Mouse (Mus musculus) fat pad, adult 2 months (tissue): ENCODE data around the gene Foxred2.

ENCODE experiments used
- DNase-seq: peaks from one replicate; pipeline ENCODE4 v3.0.0-alpha.2; 2011; ENCODE audit warnings: low read depth, low spot score; ENCODE audit errors: extremely low read depth

Foxred2 gene

DNA sequence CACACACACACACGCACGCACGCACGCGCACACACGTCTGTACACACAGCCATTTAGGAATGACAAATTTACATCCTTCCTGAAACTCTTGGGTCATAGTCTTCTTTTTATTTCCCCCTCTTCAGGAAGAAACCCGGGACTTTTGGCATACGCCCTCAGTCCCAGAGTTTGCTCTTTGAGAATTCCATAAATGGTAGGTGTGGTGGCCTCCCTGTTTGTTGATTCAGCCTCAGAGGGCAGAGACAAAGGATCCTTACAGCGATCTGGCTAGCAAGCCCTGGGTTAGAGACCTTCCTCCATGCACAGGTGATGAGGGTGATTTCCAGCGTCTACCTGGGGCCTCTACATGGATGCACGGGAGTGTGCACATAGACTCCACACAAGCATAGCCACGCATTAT is 37.1 kb downstream of the Foxred2 start:
- DNase-seq, result no peak

DNA sequence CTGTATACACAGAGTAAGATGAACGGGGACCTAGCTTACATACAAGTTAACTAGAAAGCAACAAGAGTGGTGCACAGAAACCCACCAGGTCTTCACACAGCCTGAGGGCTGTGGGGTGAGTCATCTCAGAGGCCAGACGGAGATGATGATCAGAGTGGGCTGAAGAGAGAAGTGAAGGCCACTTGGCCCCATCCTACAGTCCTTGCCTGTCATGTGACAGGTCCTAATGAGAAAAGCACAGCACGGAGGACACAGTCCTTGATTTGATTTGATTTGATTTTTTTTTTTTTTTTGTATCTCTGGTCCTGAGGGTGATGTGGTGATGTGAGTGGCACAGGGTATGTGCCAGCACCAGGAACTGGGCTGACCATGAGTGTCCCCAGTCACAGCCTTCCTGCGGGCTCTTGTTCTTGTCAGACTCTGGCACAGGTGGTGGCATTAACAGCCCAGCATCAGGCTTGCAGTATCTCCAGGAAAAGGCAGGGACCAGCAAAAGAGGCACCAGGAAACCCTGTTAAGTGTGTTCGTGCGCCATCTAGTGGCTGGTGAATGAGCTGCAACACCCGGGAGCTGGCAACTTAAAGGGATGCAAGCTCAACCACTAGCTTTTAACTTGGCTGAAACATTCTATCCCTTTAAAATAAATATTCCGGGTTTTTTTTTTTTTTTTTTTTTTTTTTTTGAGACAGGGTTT is 39.5 kb downstream of the Foxred2 start:
- no peak for DNase-seq

DNA sequence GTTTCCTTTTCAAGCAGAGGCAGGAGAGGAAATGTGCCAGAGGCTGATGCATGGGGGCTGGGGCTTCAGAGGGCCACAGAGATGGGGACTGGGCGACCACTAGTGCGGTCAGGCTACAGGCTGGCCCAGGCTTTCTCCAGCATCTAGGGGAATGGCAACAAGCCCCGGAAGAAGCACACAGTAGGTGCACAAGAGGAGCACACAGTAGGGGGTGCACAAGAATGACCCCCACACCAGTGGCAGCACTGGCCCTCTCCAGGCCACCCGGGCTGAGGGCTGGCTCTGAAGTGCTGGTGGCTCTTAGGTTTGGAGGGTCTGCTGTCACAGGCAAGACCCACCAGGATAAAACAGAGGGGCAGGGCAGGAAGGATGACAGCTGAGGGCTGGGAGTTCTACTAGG is 41.2 kb downstream of the Foxred2 start:
- DNase-seq, result no peak

DNA sequence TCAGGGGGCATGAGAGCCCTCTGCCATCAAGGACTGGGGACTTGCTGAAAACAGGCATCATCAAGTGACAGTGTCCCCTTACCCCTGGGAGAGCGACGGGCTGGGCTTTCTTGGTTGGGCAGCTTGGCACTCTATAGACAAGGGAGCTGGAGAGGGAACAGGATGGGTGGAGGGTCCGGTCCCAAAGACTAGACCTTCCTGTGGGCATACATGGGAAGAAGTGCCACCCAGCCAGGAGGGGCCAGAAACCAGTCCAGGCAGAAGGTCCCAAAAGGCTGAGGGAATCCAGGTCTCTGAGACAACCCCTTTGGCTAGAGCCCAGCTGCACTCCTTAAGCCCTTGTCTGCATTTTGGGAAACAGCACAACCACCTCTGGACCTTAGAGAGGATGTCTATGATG is 42.0 kb downstream of the Foxred2 start:
- no peak for DNase-seq

DNA sequence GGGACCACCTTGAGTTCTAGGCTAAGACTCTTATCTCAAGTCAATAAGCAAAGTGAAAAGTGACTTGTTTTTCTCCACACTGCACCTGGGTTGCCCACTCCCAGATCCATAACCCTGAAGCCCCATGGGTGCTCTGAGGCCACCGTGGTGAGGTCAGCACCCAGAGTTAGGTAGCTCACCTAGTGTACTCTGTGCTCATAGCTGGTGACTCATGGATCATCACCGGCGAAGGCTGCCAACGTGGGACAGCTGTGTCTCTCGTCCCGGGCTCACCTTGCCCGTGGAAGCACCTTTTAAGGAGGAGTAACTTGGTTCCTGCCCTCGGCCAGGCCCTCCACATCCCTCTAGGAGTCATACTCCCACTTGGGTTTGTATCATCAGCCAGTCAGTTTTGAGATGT is 43.5 kb downstream of the Foxred2 start:
- no peak for DNase-seq

DNA sequence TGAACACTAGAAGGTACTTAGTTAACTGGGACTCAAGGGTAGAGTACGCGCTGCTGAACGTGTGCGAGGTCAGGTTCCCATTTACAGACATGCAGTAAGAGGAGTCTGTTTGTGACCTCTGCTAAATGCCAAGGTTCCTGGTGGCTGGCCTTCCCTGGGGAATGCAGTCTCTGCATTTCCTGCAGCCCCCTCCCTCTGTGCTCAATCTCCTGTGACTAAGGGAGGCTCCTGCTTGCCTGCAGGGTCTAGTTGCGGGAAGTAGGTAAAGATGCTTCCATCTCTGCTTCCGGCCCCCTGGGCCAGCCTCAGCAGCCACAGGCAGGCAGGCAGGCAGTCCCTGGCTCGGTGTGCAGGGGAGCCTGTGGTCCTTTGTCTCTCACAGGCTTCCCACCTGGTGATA is 43.9 kb downstream of the Foxred2 start:
- no peak for DNase-seq

DNA sequence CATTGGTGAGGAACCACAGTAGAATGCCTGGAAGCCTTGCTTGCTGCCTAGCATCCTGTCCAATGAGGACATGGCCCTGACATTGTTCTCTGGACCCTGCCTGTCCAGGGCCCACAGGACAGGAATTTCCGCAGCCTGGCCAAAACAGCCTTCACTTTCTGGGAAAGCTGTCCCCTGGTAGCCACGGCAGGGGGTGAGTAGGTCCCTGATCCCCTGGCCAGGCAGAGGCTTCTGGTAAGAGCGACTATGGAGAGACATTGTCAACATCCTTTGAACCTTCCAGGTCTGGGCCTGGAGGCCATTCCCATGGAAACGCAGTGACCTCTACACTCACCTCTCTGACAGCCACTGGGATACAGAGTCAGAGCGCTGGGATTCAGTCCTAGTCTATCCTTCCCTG is 44.5 kb downstream of the Foxred2 start:
- DNase-seq, result no peak

DNA sequence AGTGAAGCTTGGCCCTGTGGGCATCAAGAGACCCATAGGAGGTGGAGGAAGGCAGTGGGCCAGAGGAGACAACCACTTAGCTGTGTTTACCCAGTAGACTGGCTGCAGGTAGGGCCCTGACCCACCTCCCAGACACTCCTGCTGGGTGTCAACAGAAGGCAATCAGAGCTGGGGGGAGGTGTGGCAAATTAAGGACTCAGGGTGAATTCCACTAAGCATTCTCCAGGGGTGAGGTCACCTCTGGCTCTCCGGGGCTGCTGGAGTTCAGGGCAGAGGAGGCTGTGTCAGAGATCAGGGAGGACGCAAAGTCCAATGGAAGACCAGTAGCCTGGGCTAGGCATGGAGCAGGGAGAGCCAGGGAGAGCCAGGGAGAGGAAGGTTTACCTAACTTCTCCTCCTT is 45.5 kb downstream of the Foxred2 start:
- DNase-seq, result no peak

DNA sequence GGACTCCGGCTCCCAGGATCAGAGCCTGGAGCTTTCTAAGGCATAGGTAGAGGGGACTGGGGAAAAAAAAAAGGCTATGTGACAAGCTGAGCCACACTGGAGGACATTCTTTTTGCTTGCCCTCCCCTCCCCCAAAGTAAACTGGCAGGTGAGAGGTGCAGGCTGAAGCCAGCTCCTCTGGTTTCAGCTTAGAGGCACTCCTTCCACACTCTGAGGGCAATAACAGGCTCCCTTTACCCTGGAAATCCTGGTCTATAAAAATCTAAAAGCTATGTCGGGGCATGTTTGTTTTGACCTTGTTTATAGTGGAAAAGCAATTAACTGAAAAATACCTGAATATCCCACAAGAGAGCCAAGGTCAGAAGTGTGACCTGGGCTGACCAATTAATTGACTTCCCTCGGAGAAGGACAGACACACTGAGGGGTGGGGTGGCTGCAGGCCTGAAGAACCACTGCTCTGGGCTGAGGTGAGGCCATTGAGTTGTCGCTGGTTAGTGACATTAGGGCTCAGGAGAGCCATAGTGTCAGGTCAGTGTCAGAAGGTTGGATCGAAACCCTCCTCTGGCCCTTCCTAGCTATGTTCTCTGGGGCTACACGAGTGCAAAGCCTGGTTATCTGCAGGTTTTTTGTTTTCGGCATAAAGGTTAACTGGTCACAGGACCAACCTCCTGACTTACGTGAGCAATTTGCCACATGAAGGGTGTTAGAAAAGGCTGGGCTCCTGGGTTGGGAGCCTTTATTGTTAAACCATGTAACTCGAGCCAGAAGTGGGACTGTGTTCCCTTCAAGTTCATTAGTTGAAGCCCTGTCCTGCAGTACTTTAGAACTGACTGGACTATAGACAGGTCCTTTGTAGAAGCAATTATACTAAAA is 48.6 kb downstream of the Foxred2 start:
- DNase-seq, result no peak

DNA sequence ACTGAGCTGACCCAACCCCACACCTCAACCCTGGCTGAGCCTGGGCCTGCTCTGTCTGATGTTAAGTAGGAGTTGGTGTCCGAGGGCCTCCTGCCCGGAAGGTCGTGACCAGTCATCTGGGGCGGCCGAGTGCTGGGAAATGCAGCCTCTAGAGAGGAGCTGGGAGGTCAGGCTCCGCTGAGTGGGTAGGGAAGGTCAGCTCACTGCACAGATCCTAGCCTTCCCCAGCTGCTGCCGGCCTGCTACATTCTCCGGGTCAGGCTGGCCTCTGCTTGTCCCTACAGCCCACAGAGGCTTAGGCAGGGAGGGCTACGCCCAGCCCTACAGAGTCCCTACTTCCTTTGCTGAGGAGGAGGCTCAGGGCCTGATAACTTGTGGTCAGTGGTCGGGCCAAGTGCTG is 50.0 kb downstream of the Foxred2 start:
- no peak for DNase-seq

DNA sequence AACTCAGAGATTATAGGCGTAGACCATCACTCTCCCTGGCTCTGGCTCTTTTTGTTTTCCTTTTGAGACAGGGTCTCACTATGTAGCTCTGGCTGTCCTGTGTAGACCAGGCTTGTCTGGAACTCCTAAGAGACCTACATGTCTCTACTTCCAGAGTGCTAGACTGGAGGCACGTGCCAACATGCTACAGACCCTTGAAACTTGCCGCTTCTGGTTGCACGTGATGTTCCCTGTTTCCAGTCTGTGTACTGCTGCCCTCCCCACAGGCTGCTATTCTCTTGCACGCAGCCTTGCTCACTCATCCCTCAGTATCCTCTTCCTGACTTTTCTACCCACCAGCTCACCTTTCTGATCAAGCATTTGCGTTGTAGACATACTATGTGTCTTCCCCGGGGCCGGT is 50.4 kb downstream of the Foxred2 start:
- no peak for DNase-seq

DNA sequence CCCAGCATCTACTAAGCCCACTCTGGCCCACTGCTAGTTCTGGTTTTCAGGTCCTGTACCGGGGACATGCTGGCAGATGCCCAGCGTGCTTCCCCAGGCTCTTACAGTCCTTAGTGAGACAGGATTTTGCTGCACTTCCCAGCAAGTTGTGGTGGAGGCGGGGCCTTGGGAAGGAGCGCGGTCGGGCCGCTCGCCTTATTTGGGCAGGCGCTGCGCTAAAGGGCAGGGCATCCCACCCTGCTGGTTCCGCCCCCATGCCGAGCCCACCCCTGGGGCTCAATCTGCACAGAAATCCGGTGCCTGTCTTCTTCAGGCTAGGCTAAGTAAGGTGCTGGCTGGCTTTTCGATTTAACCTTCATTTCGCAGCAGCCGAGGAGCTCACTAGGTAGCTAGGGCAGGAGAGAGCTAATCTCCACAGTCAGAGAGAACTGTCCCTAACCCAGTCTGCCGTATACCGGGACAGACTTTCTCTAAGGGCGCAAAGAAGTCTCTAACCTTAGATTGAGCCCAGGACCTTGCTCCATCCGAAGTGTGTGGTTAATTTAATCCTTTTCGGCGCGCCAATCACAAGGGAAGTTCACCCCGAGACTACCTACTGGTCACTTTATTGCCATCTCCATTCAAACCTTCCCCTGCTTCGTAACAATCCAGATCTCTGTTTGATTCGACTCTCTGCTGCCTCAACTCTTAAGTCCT is 51.1 kb downstream of the Foxred2 start:
- no peak for DNase-seq

DNA sequence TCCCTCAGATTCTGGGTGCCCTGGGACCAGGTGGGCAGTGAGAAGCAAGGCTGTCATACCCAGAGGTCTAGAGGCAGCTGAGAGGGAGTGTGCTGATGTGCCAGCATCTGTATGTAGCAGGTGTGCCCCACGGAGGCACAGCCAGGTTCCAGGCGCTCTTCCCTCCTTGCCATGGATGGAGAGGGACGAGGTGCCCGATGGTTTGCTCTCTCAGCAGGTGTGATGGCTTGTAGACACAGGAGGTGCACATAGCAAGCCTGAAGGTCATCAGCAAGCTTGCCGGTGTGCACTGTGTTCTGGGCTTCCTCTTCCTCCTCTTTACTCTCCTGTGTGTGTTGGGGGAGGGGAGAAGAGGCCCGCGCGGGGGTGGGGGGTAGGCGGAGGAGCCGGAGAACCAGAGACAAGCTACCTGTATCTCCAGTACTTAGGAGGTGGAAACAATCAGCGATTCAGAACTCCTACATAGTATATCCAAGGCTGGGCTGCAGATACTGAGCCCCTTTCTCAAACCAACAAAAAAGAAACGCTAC is 52.1 kb downstream of the Foxred2 start:
- DNase-seq, result no peak

DNA sequence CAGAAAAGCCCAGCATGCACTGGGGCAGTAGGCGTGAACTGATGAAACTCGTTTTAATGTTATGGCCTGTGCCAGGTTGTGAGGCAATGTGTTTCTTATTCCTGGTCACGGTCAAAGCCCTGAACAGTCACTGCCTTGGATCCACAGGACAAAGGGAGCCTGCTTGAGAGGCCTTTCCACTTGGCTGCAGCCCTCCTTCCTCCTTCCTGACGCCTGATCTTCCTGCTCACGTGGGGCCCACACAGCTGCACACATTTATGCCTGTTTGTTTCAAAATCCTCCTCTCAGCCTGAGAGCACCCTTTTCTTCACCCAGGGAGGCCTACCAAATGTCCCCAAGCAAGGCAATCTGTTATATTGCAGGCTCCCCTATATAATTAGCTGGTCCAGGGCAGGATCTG is 53.3 kb downstream of the Foxred2 start:
- no peak for DNase-seq

DNA sequence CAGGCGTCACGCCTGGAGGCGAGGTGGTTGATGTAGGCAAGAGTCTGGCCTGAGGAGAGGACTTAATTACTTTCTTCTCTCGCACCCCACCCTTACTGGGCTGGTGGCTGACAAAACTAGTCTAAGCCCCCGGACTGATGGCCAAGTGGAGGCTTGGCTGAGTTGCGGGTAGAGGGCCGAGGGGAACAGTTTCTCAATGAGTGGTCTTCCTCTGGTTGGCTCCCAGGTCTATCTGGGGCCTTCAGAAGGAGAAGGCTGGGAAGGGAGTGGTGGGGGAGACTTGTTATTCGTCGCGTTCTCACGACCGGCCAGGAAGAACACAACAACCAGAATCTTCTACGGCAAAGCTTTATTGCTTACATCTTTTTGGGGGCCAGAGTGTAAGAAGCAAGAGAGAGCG is 61.6 kb downstream of the Foxred2 start:
- DNase-seq, result no peak

DNA sequence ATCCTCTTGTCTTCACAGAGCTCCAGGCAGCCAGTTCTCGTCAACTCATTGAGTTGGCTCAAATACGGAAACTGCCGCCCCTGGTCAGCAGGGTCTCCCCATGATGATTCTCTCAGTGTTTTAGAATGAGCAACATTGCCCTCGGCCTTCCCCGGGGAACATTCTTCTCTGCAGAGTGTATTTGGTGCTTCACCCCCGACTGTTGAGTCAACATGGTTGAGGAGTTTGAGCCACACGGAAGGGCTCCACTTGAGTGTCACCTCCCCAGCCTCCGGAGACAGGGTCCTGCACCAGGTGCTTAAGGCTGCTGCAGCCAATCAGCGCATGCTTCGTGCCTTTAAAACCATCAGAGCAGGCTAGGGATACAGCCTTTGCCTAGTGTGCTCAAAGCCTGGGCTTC is 63.2 kb downstream of the Foxred2 start:
- no peak for DNase-seq

DNA sequence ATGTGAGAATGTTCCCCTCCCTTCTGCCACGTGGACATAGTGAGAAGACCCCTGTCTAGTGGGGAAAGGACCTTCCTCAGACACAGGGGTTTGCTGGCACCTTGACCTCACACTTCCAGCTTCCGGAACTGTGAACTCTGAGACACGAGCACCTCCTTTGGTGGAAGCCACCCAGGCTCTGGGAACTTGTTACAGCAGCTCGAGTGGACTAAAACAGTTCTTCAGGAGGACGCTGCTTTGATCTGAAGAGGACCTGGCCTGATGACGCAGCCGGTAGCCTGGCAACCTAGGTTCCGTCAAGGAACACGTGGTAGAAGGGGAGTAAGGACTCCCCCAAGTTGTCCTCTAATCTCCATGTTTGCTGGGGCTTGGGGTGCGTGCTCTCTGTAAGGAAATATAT is 64.1 kb downstream of the Foxred2 start:
- DNase-seq, result no peak

DNA sequence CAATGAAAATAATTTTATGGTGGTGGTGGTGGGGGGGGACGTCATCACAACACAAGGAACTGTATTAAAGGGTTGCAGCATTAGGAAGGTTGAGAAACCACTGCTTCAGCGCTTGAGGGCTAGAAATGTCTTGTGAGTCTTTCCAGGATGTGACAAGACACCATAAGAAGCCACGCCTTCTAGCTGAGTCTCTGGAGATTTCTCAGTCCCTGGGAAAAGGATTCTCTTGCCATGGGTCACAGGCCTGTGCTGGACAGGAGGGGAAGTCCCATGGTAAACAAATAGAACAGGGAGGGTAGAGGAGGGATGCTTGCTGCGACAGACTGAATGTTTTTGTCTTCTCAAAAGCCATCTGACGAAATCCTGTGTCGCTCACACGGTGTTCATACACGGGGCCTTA is 64.8 kb downstream of the Foxred2 start:
- no peak for DNase-seq
